Mouse (Mus musculus): ENCODE results near the gene Neu2.

DNA sequence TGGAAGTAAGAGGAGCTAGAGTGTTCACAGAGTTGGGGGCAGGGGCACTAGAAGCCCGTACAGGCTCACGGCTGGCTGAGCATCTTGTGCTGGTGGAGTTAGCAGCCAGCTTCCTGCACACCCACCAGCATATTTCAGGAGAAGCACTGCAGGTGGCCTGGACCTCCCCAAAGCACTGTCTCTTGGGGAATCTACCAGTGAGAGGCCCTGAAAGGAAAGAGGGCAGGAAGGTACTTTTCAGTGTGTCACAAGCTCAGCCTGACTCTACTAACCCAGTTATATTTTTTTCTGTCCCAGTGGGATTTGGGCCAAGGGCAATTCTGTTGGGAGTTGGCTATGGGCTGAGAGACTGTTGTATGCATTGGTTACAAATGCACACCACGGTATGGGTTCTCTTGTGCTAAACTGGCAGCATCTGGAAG is 112.2 kb downstream of the Neu2 start:
- TF ChIP-seq POLR2A (IDR thresholded peaks at IDR 0.05; ENCODE audit: borderline replicate concordance, extremely low read depth, low read depth, low read length) (no peak), CTCF (IDR thresholded peaks at IDR 0.05; ENCODE audit: insufficient read depth, low read length) (no peak)

Data from lung, adult 2 months (tissue).